Mouse (Mus musculus): ENCODE measurements around the gene Slc25a51. TPM values are rescaled to one million over a fixed set of nuclear protein-coding genes. Genes with fewer than 3 reads are reported as not detected.

Slc25a51 gene
- 33.5 and 38.3 TPM in 2 replicates for total RNA-seq (2023)

GRCm38 (mm10) chr4:45408427-45409132, at the start of gene Slc25a51:
Slc25a51 (minus strand) TSS chr4:45408766.

Other genes starting within 250 kb of the Slc25a51 start
- gene Frmpd1, start 223.9 kb downstream of the Slc25a51 start, total RNA-seq (2023), result 0.07 TPM in 1 of 2 replicates, not detected in the other
- 3.6 and 4.1 TPM in 2 replicates for gene Trmt10b, start 111.6 kb downstream of the Slc25a51 start, total RNA-seq (2023)
- gene Dcaf10, start 66.7 kb downstream of the Slc25a51 start, total RNA-seq (2023), result 19.6 and 30.0 TPM in 2 replicates
- gene Exosc3, start 66.0 kb downstream of the Slc25a51 start, total RNA-seq (2023), result 21.9 and 25.1 TPM in 2 replicates
- 1.8 and 3.1 TPM in 2 replicates for gene Shb, start 123.7 kb upstream of the Slc25a51 start, total RNA-seq (2023)

Measured in neutrophil, adult 65 days (primary cell).